Mouse (Mus musculus) layer of hippocampus, adult 11-12 months (tissue): ENCODE results near the gene Btbd35f8.
"Not testable (repeated sequence)": the region's sequence is repeated elsewhere in the genome, so short reads cannot be mapped to it uniquely, and the experiment has no call there.

Experiments
- DNase-seq: peaks from one replicate; pipeline ENCODE4 v3.0.0; 2022; ENCODE audit warnings: low spot score

The Btbd35f8 gene

GRCm38 (mm10) chrX:34450224-34450623 is at the start of gene Btbd35f8:
Gene Btbd35f8 (plus strand): TSS chrX:34450524.
- not testable (repeated sequence) for DNase-seq
